Mouse (Mus musculus) forebrain, embryonic 12.5 days (tissue): Measurements from ENCODE around the gene Phkb. TPM values are rescaled to one million over a fixed set of nuclear protein-coding genes. Genes with fewer than 3 reads are reported as not detected.

ENCODE experiments used
- ATAC-seq: fragments of 200-750 bp; cut with Nextera tagmentation; 2 replicates; pipeline ENCODE4 v1.8.0; 2017; ENCODE audit warnings: moderate TSS enrichment; ENCODE audit not compliant: low FRiP score
- H3K27ac ChIP-seq: fragments of 300-500 bp; sonication (generic); 2 replicates; pipeline ENCODE4 v1.5.1; 2016; ENCODE audit warnings: mild to moderate bottlenecking
- H3K27me3 ChIP-seq: fragments of 300-500 bp; sonication (generic); 2 replicates; pipeline ENCODE4 v1.6.1; 2016; ENCODE audit warnings: mild to moderate bottlenecking
- H3K36me3 ChIP-seq: fragments of 300-500 bp; sonication (generic); replicated peaks from 2 replicates; pipeline ENCODE4 v1.6.1; 2016; ENCODE audit warnings: mild to moderate bottlenecking
- H3K4me1 ChIP-seq: fragments of 300-500 bp; sonication (generic); 2 replicates; pipeline ENCODE4 v1.6.1; 2016
- H3K4me2 ChIP-seq: fragments of 300-500 bp; sonication (generic); 2 replicates; pipeline ENCODE4 v1.6.1; 2016; ENCODE audit warnings: mild to moderate bottlenecking, moderate library complexity
- H3K4me3 ChIP-seq: fragments of 300-500 bp; sonication (generic); replicated peaks from 2 replicates; pipeline ENCODE4 v1.5.1; 2016; ENCODE audit warnings: mild to moderate bottlenecking
- H3K9ac ChIP-seq: fragments of 300-500 bp; sonication (generic); 2 replicates; pipeline ENCODE4 v1.6.1; 2016; ENCODE audit warnings: mild to moderate bottlenecking
- H3K9me3 ChIP-seq: fragments of 300-500 bp; sonication (generic); 2 replicates; pipeline ENCODE4 v1.6.1; 2016
- WGBS: fragments of 180-500 bp; shearing (Covaris S2); methylation state at CpG from one replicate; pipeline ENCODE4 v1.1.7; 2016; 5-methylcytosine and 5-hydroxymethylcytosine counted together
- polyA plus RNA-seq: library from polyadenylated mRNA; unstranded; fragments of >200 nt; fragmentation: Nextera tagmentation; extraction: Ambion mirVana; gene quantifications from 2 replicates; pipeline ENCODE4 v1.2.1, GENCODE M21; 2016

Gene Phkb
- polyA plus RNA-seq, 1 experiment from 2014 or later: 39.9 TPM

DNA sequence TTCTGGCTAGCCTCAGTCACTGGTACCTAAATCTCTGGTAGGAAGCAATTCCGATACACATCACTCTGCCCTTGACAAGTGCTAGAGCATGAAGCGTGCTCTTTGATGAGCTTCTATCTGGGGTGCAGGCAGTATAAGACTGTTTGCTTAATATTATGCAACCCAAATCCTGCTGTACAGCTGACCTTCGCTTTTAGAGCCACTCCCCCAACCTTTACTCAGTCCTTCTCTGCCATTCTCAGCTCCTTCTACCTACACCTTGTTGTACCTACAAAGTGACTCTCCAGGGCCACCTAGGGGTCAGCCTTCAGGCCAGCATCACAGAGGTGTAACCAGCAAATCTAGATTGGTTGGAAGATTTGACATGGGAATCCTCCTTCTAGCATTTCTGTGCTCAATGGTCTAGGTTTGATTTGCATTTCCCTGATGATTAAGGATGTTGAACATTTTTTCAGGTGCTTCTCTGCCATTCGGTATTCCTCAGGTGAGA is 136.9 kb downstream of the Phkb start:
- no peak for ATAC-seq
- H3K4me1 ChIP-seq: no peaks in the 10 kb centered on the region
- WGBS: 98% methylated on average over 4 of the region's 4 CpGs

GRCm38 (mm10) chr8:85992911-85993310 is 152.2 kb downstream of the Phkb start:
- Histone ChIP-seq H3K4me3 (no peak overlapping the region), H3K9me3 (no peaks in the 10 kb centered on the region), H3K4me1 (no peaks in the 10 kb centered on the region), H3K4me2 (no peak overlapping the region), H3K9ac (no peak overlapping the region), H3K27me3 (no peaks in the 10 kb centered on the region), H3K27ac (no peak overlapping the region), H3K36me3 (no peaks in the 10 kb centered on the region)
- WGBS: 91% methylated on average over 1 of the region's 1 CpGs
- ATAC-seq: no peak

More for the DNA sequence above, 136.9 kb downstream of the Phkb start:
- H3K9ac ChIP-seq: no peak overlapping the region
- H3K27ac ChIP-seq: no peak overlapping the region
- no peaks in the 10 kb centered on the region for H3K27me3 ChIP-seq
- H3K4me2 ChIP-seq: no peak overlapping the region
- H3K4me3 ChIP-seq: no peak overlapping the region
- peaks cover 8% of the 10 kb centered on the region for H3K36me3 ChIP-seq
- H3K9me3 ChIP-seq: no peaks in the 10 kb centered on the region

DNA sequence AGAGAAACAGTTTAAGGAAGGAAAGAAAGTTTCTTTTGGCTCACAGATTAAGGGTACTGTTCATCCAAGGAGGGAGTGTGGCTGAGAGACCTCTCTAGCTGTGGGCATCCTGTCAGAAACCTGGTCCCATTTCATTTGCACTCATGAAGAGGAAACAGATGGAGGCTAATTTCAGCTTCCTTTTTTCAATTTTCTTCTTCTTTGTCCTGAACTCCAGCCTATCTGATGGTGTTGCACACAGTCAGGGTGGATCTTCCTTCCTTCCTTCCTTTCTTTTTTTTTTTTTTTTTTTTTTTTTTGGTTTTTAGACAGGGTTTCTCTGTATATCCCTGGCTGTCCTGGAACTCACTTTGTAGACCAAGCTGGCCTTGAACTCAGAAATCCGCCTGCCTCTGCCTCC is 152.9 kb downstream of the Phkb start:
- WGBS: 97% methylated on average over 1 of the region's 1 CpGs
- H3K4me3 ChIP-seq: no peak overlapping the region
- no peak overlapping the region for H3K9ac ChIP-seq
- no peaks in the 10 kb centered on the region for H3K9me3 ChIP-seq
- ATAC-seq: no peak
- no peaks in the 10 kb centered on the region for H3K4me1 ChIP-seq
- no peak overlapping the region for H3K4me2 ChIP-seq
- H3K36me3 ChIP-seq: no peaks in the 10 kb centered on the region
- H3K27ac ChIP-seq: no peak overlapping the region
- H3K27me3 ChIP-seq: no peaks in the 10 kb centered on the region

DNA sequence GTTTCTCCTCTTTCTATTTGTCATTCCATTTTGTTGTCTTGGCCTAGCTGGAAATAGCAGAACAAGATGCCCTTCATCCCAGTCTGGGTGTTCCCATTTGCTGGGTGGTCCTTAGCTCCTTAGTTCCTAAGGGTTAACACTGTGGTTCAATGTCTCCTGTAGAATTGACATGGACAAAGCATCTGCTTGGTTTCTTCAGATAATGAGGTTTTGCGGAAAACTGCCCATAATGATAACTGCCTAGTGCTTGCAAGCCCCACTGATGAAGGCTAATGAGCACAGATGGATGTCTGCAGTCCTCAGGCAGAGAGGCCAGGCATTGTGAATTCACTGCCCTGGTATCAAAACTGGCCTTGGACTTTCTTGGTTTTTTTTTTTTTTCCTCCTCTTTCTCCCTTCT is 155.2 kb downstream of the Phkb start:
- no peaks in the 10 kb centered on the region for H3K27me3 ChIP-seq
- no peak overlapping the region for H3K27ac ChIP-seq
- 53% methylated on average over 1 of the region's 1 CpGs for WGBS
- ATAC-seq: no peak
- H3K4me3 ChIP-seq: no peak overlapping the region
- H3K9ac ChIP-seq: no peak overlapping the region
- H3K36me3 ChIP-seq: no peaks in the 10 kb centered on the region
- H3K4me2 ChIP-seq: no peak overlapping the region
- no peaks in the 10 kb centered on the region for H3K9me3 ChIP-seq
- no peaks in the 10 kb centered on the region for H3K4me1 ChIP-seq

- Histone ChIP-seq H3K27ac (no peak overlapping the region), H3K9ac (no peak overlapping the region), H3K9me3 (no peaks in the 10 kb centered on the region), H3K36me3 (no peaks in the 10 kb centered on the region), H3K4me3 (no peak overlapping the region), H3K4me2 (no peak overlapping the region), H3K27me3 (no peaks in the 10 kb centered on the region), H3K4me1 (no peaks in the 10 kb centered on the region)
- ATAC-seq: no peak
These were observed 165.7 kb downstream of the Phkb start for GRCm38 (mm10) chr8:86006485-86006884.

DNA sequence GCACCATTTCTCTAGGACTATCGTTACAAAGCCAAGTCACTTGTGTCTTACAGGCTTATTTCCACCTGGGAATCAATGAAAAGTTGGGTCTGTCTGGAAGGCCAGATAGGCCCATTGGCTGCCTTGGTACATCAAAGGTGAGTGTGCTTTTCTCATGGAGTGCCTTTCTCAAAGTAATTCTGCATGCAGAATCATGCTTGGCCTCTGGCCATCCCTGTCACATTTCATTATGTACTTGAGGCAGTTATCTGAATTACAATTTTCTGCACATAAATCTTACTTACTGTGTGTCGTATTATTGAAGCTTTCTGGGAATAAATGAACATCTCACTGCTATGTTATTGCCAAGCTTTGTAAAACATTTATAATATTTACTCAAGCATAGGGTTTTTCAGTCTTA is 176.0 kb downstream of the Phkb start:
- WGBS: 87% methylated on average over 2 of the region's 2 CpGs
- no peaks in the 10 kb centered on the region for H3K4me1 ChIP-seq
- H3K9ac ChIP-seq: no peak overlapping the region
- ATAC-seq: no peak
- H3K27me3 ChIP-seq: no peaks in the 10 kb centered on the region
- no peaks in the 10 kb centered on the region for H3K9me3 ChIP-seq
- no peak overlapping the region for H3K4me3 ChIP-seq
- H3K4me2 ChIP-seq: no peak overlapping the region
- no peaks in the 10 kb centered on the region; the same call in 1 of the 2 replicates for H3K36me3 ChIP-seq
- no peak overlapping the region for H3K27ac ChIP-seq

- ATAC-seq: no peak
- H3K9ac ChIP-seq: no peak overlapping the region
- H3K27ac ChIP-seq: no peak overlapping the region
- H3K4me3 ChIP-seq: no peak overlapping the region
- peaks cover 3% of the 10 kb centered on the region; the same call in 1 of the 2 replicates for H3K36me3 ChIP-seq
- no peak overlapping the region for H3K4me2 ChIP-seq
- H3K9me3 ChIP-seq: no peaks in the 10 kb centered on the region
- H3K4me1 ChIP-seq: no peaks in the 10 kb centered on the region
- H3K27me3 ChIP-seq: no peaks in the 10 kb centered on the region
- WGBS: 90% methylated on average over 6 of the region's 6 CpGs
These were observed 188.0 kb downstream of the Phkb start for GRCm38 (mm10) chr8:86028646-86029312.

- no peak for ATAC-seq
- no peak overlapping the region for H3K4me3 ChIP-seq
- no peaks in the 10 kb centered on the region for H3K9me3 ChIP-seq
- no peaks in the 10 kb centered on the region for H3K27me3 ChIP-seq
- no peaks in the 10 kb centered on the region for H3K4me1 ChIP-seq
- no peak overlapping the region for H3K4me2 ChIP-seq
- H3K27ac ChIP-seq: no peak overlapping the region
- 95% methylated on average over 7 of the region's 7 CpGs for WGBS
- H3K9ac ChIP-seq: no peak overlapping the region
- peaks cover 3% of the 10 kb centered on the region; the same call in 1 of the 2 replicates for H3K36me3 ChIP-seq
These were observed 188.7 kb downstream of the Phkb start for GRCm38 (mm10) chr8:86029451-86029850.

DNA sequence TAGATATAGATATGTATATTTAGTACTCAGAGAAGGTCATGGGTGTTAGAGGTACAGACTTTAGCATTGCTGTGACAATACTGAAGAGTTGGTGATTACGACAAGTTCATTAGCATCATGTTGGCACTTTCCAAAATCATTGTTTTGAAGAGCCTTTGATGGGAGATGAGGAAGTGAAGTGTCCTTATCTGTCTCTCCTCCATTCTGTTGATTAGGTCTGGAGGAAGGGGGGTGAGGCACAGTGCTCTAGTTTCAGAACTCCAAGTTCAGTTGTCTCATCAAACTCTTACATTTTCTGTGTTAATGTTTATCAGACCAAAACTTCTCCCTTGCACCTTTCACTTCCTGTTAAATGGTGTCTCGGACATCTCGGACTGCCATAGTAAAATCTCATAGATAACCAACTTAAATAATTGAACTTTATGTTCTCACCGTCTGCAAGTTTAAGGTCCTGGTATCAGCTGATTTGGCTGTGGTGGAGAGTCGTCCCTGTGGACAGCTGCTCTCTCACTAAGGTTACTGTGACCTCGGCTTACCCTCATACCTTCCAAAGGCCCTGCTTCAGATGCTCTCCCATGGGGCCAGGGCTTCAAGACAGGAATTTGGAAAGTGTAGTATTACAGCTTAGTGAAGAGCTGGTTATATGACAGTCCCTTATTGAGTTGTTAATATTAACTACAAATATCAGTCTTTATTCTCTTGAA is 194.1 kb downstream of the Phkb start:
- Histone ChIP-seq H3K4me1 (no peaks in the 10 kb centered on the region), H3K4me2 (no peak overlapping the region), H3K27ac (no peak overlapping the region), H3K4me3 (no peak overlapping the region), H3K36me3 (no peaks in the 10 kb centered on the region; the same call in 1 of the 2 replicates), H3K9me3 (no peaks in the 10 kb centered on the region), H3K27me3 (no peaks in the 10 kb centered on the region), H3K9ac (no peak overlapping the region)
- no peak for ATAC-seq
- WGBS: 88% methylated on average over 6 of the region's 6 CpGs

- H3K4me2 ChIP-seq: no peak overlapping the region
- H3K9ac ChIP-seq: no peak overlapping the region
- 87% methylated on average over 4 of the region's 4 CpGs for WGBS
- no peak overlapping the region for H3K4me3 ChIP-seq
- no peaks in the 10 kb centered on the region for H3K27me3 ChIP-seq
- H3K27ac ChIP-seq: no peak overlapping the region
- H3K36me3 ChIP-seq: no peaks in the 10 kb centered on the region; the same call in 1 of the 2 replicates
- H3K9me3 ChIP-seq: no peaks in the 10 kb centered on the region
- H3K4me1 ChIP-seq: no peaks in the 10 kb centered on the region
- no peak for ATAC-seq
These were observed 194.6 kb downstream of the Phkb start for GRCm38 (mm10) chr8:86035371-86035770.

GRCm38 (mm10) chr8:86038462-86038861 is 197.7 kb downstream of the Phkb start:
- no peaks in the 10 kb centered on the region for H3K27me3 ChIP-seq
- H3K4me1 ChIP-seq: peaks cover 3% of the 10 kb centered on the region; the same call in 1 of the 2 replicates
- H3K27ac ChIP-seq: no peak overlapping the region
- H3K4me3 ChIP-seq: no peak overlapping the region
- no peak for ATAC-seq
- H3K9ac ChIP-seq: no peak overlapping the region
- no peak overlapping the region for H3K4me2 ChIP-seq
- no peaks in the 10 kb centered on the region for H3K36me3 ChIP-seq
- WGBS: 82% methylated on average over 3 of the region's 3 CpGs
- H3K9me3 ChIP-seq: no peaks in the 10 kb centered on the region

- Histone ChIP-seq H3K4me2 (no peak overlapping the region), H3K27me3 (no peaks in the 10 kb centered on the region), H3K36me3 (no peaks in the 10 kb centered on the region), H3K27ac (no peak overlapping the region), H3K9me3 (no peaks in the 10 kb centered on the region), H3K9ac (no peak overlapping the region), H3K4me3 (no peak overlapping the region), H3K4me1 (peaks cover 3% of the 10 kb centered on the region; the same call in 1 of the 2 replicates)
- ATAC-seq: no peak
- 18% methylated on average over 2 of the region's 2 CpGs for WGBS
These were observed 201.3 kb downstream of the Phkb start for GRCm38 (mm10) chr8:86042049-86042448.

- no peaks in the 10 kb centered on the region for H3K27me3 ChIP-seq
- no peaks in the 10 kb centered on the region for H3K4me1 ChIP-seq
- WGBS: 93% methylated on average over 3 of the region's 3 CpGs
- no peak overlapping the region for H3K9ac ChIP-seq
- H3K4me2 ChIP-seq: no peak overlapping the region
- H3K36me3 ChIP-seq: no peaks in the 10 kb centered on the region
- no peak for ATAC-seq
- H3K9me3 ChIP-seq: no peaks in the 10 kb centered on the region
- H3K27ac ChIP-seq: no peak overlapping the region
- H3K4me3 ChIP-seq: no peak overlapping the region
These were observed 210.1 kb downstream of the Phkb start for GRCm38 (mm10) chr8:86050882-86051281.
